Mouse (Mus musculus) E14TG2a.4 (cell line): Measurements from ENCODE around the gene Ubqlnl.

Experiments
- CTCF ChIP-seq: conservative IDR thresholded peaks from 2 replicates; pipeline ENCODE4 v1.5.1; 2014; ENCODE audit warnings: low read length
- NANOG ChIP-seq: IDR thresholded peaks from 2 replicates; pipeline ENCODE4 v1.6.1; 2014; ENCODE audit warnings: borderline replicate concordance, low read length, mixed read lengths

- no peak for TF ChIP-seq CTCF
- no peak for TF ChIP-seq NANOG
Measured at GRCm38 (mm10) chr7:104183292-104183691, 32.9 kb upstream of the Ubqlnl start, which contains the start of gene Olfr648.
